Mouse (Mus musculus): Measurements from ENCODE around the gene Bmpr1a. TPM values are rescaled to one million over a fixed set of nuclear protein-coding genes. Genes with fewer than 3 reads are reported as not detected.

The Bmpr1a gene
- polyA plus RNA-seq, 1 experiment from 2014 or later, result 25.7 TPM

GRCm38 (mm10) chr14:34449807-34450206, 53.3 kb downstream of the Bmpr1a start:
- WGBS, result 45% methylated on average over 9 of the region's 9 CpGs
- Histone ChIP-seq H3K4me3 (replicated peaks; ENCODE audit: low read length) (no peak overlapping the region), H3K36me3 (replicated peaks; ENCODE audit: control insufficient read depth, insufficient read depth) (peaks cover 12% of the 10 kb centered on the region), H3K27ac (no peak overlapping the region), H3K27me3 (ENCODE audit: control insufficient read depth, insufficient read depth, low read length) (no peaks in the 10 kb centered on the region), H3K4me1 (replicated peaks; ENCODE audit: control insufficient read depth, insufficient read depth, low read length) (peaks cover 13% of the 10 kb centered on the region), H3K9ac (no peak overlapping the region), H3K9me3 (ENCODE audit: control insufficient read depth, low read length) (no peaks in the 10 kb centered on the region), H3K4me2 (replicated peaks) (no peak overlapping the region)
- DNase-seq (ENCODE audit: low spot score), result no peak
- ATAC-seq (ENCODE audit: low FRiP score), result no peak

GRCm38 (mm10) chr14:34448398-34448797, 54.7 kb downstream of the Bmpr1a start:
- DNase-seq (ENCODE audit: low spot score), result no peak

GRCm38 (mm10) chr14:34447659-34448058, 55.5 kb downstream of the Bmpr1a start:
- H3K36me3 ChIP-seq (replicated peaks; ENCODE audit: control insufficient read depth, insufficient read depth), result peaks cover 12% of the 10 kb centered on the region
- ATAC-seq (ENCODE audit: low FRiP score), result no peak
- no peaks in the 10 kb centered on the region for H3K27me3 ChIP-seq (ENCODE audit: control insufficient read depth, insufficient read depth, low read length)
- WGBS, result 65% methylated on average over 4 of the region's 4 CpGs
- H3K4me3 ChIP-seq (replicated peaks; ENCODE audit: low read length), result no peak overlapping the region
- DNase-seq (ENCODE audit: low spot score), result no peak
- H3K4me1 ChIP-seq (replicated peaks; ENCODE audit: control insufficient read depth, insufficient read depth, low read length), result no peaks in the 10 kb centered on the region
- no peak overlapping the region for H3K27ac ChIP-seq
- no peak overlapping the region for H3K4me2 ChIP-seq (replicated peaks)
- H3K9ac ChIP-seq, result no peak overlapping the region
- no peaks in the 10 kb centered on the region for H3K9me3 ChIP-seq (ENCODE audit: control insufficient read depth, low read length)

More at GRCm38 (mm10) chr14:34448398-34448797, 54.7 kb downstream of the Bmpr1a start:
- Histone ChIP-seq H3K36me3 (replicated peaks; ENCODE audit: control insufficient read depth, insufficient read depth) (peaks cover 12% of the 10 kb centered on the region), H3K4me2 (replicated peaks) (no peak overlapping the region), H3K9me3 (ENCODE audit: control insufficient read depth, low read length) (no peaks in the 10 kb centered on the region), H3K9ac (no peak overlapping the region), H3K4me3 (replicated peaks; ENCODE audit: low read length) (no peak overlapping the region), H3K27me3 (ENCODE audit: control insufficient read depth, insufficient read depth, low read length) (no peaks in the 10 kb centered on the region), H3K27ac (no peak overlapping the region), H3K4me1 (replicated peaks; ENCODE audit: control insufficient read depth, insufficient read depth, low read length) (peaks cover 3% of the 10 kb centered on the region; the same call in 1 of the 2 replicates)
- no peak for ATAC-seq (ENCODE audit: low FRiP score)

GRCm38 (mm10) chr14:34446624-34447023, 56.5 kb downstream of the Bmpr1a start:
- WGBS, result 95% methylated on average over 6 of the region's 6 CpGs
- Histone ChIP-seq H3K27ac (no peak overlapping the region), H3K27me3 (ENCODE audit: control insufficient read depth, insufficient read depth, low read length) (no peaks in the 10 kb centered on the region), H3K36me3 (replicated peaks; ENCODE audit: control insufficient read depth, insufficient read depth) (peaks cover 12% of the 10 kb centered on the region), H3K4me3 (replicated peaks; ENCODE audit: low read length) (no peak overlapping the region), H3K4me1 (replicated peaks; ENCODE audit: control insufficient read depth, insufficient read depth, low read length) (no peaks in the 10 kb centered on the region), H3K9ac (no peak overlapping the region), H3K9me3 (ENCODE audit: control insufficient read depth, low read length) (no peaks in the 10 kb centered on the region), H3K4me2 (replicated peaks) (no peak overlapping the region)
- no peak for DNase-seq (ENCODE audit: low spot score)
- no peak for ATAC-seq (ENCODE audit: low FRiP score)

DNA sequence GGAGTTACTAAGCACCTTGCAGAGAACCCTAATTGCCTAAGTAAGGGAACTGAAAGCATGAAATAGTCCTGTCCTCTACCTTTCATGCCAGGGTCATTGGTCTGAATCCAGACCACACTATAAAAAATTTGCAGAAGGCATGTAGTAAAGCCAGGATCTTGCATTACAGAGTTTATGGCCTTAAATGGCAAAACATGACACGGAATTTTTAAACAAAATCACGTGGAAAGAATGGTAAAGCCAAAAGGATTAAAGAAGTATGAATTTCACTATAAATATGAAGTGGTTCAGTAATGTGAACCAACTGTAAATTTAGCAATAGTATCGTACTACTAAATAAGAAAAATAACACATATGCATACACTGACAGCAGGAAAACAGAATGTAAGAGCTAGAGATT, 57.8 kb downstream of the Bmpr1a start:
- WGBS, result 91% methylated on average over 3 of the region's 3 CpGs
- Histone ChIP-seq H3K36me3 (replicated peaks; ENCODE audit: control insufficient read depth, insufficient read depth) (peaks cover 24% of the 10 kb centered on the region), H3K4me2 (replicated peaks) (no peak overlapping the region), H3K9me3 (ENCODE audit: control insufficient read depth, low read length) (no peaks in the 10 kb centered on the region), H3K27ac (no peak overlapping the region), H3K4me3 (replicated peaks; ENCODE audit: low read length) (no peak overlapping the region), H3K27me3 (ENCODE audit: control insufficient read depth, insufficient read depth, low read length) (no peaks in the 10 kb centered on the region), H3K4me1 (replicated peaks; ENCODE audit: control insufficient read depth, insufficient read depth, low read length) (no peaks in the 10 kb centered on the region), H3K9ac (no peak overlapping the region)
- DNase-seq (ENCODE audit: low spot score) (no peak), ATAC-seq (ENCODE audit: low FRiP score) (no peak)

- no peak overlapping the region for H3K4me2 ChIP-seq (replicated peaks)
- H3K27ac ChIP-seq, result no peak overlapping the region
- H3K27me3 ChIP-seq (ENCODE audit: control insufficient read depth, insufficient read depth, low read length), result no peaks in the 10 kb centered on the region
- DNase-seq (ENCODE audit: low spot score) (no peak), ATAC-seq (ENCODE audit: low FRiP score) (no peak)
- peaks cover 27% of the 10 kb centered on the region for H3K36me3 ChIP-seq (replicated peaks; ENCODE audit: control insufficient read depth, insufficient read depth)
- no peaks in the 10 kb centered on the region for H3K4me1 ChIP-seq (replicated peaks; ENCODE audit: control insufficient read depth, insufficient read depth, low read length)
- no peaks in the 10 kb centered on the region for H3K9me3 ChIP-seq (ENCODE audit: control insufficient read depth, low read length)
- H3K9ac ChIP-seq, result no peak overlapping the region
- H3K4me3 ChIP-seq (replicated peaks; ENCODE audit: low read length), result no peak overlapping the region
Observed at GRCm38 (mm10) chr14:34444924-34445323, 58.2 kb downstream of the Bmpr1a start.

- Histone ChIP-seq H3K27ac (no peak overlapping the region), H3K9me3 (ENCODE audit: control insufficient read depth, low read length) (no peaks in the 10 kb centered on the region), H3K4me3 (replicated peaks; ENCODE audit: low read length) (no peak overlapping the region), H3K4me2 (replicated peaks) (no peak overlapping the region), H3K27me3 (ENCODE audit: control insufficient read depth, insufficient read depth, low read length) (no peaks in the 10 kb centered on the region), H3K36me3 (replicated peaks; ENCODE audit: control insufficient read depth, insufficient read depth) (peaks cover 33% of the 10 kb centered on the region), H3K9ac (no peak overlapping the region), H3K4me1 (replicated peaks; ENCODE audit: control insufficient read depth, insufficient read depth, low read length) (no peaks in the 10 kb centered on the region)
- no peak for DNase-seq (ENCODE audit: low spot score)
- ATAC-seq (ENCODE audit: low FRiP score), result no peak
- 76% methylated on average over 5 of the region's 5 CpGs for WGBS
Observed at GRCm38 (mm10) chr14:34444368-34444767, 58.8 kb downstream of the Bmpr1a start.

GRCm38 (mm10) chr14:34442531-34442930, 60.6 kb downstream of the Bmpr1a start:
- DNase-seq (ENCODE audit: low spot score) (peak; percentile 33), ATAC-seq (ENCODE audit: low FRiP score) (no peak)
- no peak overlapping the region for H3K4me3 ChIP-seq (replicated peaks; ENCODE audit: low read length)
- no peaks in the 10 kb centered on the region for H3K9me3 ChIP-seq (ENCODE audit: control insufficient read depth, low read length)
- no peaks in the 10 kb centered on the region for H3K27me3 ChIP-seq (ENCODE audit: control insufficient read depth, insufficient read depth, low read length)
- H3K9ac ChIP-seq, result no peak overlapping the region
- no peak overlapping the region for H3K4me2 ChIP-seq (replicated peaks)
- no peak overlapping the region for H3K27ac ChIP-seq
- WGBS, result 31% methylated on average over 4 of the region's 4 CpGs
- no peaks in the 10 kb centered on the region for H3K4me1 ChIP-seq (replicated peaks; ENCODE audit: control insufficient read depth, insufficient read depth, low read length)
- H3K36me3 ChIP-seq (replicated peaks; ENCODE audit: control insufficient read depth, insufficient read depth), result peaks cover 30% of the 10 kb centered on the region

DNA sequence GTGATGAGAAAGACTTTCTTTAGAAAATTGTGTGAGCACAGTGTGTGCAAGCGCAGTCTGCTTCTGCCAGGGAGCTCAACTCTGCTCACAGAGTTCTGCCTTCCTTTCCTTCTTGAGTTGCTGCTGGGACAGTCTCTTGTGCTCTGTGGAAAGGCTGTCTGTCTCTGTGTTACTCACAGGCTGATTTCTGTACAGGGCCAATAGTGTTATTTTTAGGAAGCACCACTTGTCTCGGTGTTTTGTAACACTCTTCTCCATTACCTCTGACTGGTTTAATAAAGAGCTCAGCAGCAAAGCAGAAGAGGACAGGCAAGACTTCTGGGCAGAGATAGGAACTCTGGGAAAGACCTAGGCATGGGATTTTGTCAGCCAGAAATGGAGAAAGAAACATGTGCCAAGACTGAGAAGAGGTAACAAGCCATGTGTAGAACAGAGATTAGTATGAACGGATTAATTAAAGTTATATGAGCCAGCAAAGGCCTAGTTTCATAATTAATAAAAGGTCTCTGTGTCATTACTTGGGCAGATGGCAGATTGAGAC, 62.5 kb downstream of the Bmpr1a start:
- H3K27me3 ChIP-seq (ENCODE audit: control insufficient read depth, insufficient read depth, low read length), result no peaks in the 10 kb centered on the region
- WGBS, result 92% methylated on average over 3 of the region's 3 CpGs
- no peaks in the 10 kb centered on the region for H3K9me3 ChIP-seq (ENCODE audit: control insufficient read depth, low read length)
- no peak for DNase-seq (ENCODE audit: low spot score)
- no peak overlapping the region for H3K4me3 ChIP-seq (replicated peaks; ENCODE audit: low read length)
- no peaks in the 10 kb centered on the region for H3K4me1 ChIP-seq (replicated peaks; ENCODE audit: control insufficient read depth, insufficient read depth, low read length)
- no peak overlapping the region for H3K9ac ChIP-seq
- no peak overlapping the region for H3K4me2 ChIP-seq (replicated peaks)
- no peak overlapping the region for H3K27ac ChIP-seq
- ATAC-seq (ENCODE audit: low FRiP score), result no peak
- H3K36me3 ChIP-seq (replicated peaks; ENCODE audit: control insufficient read depth, insufficient read depth), result peaks cover 22% of the 10 kb centered on the region

- Histone ChIP-seq H3K27me3 (ENCODE audit: control insufficient read depth, insufficient read depth, low read length) (no peaks in the 10 kb centered on the region), H3K4me2 (replicated peaks) (no peak overlapping the region), H3K36me3 (replicated peaks; ENCODE audit: control insufficient read depth, insufficient read depth) (peaks cover 38% of the 10 kb centered on the region), H3K9me3 (ENCODE audit: control insufficient read depth, low read length) (no peaks in the 10 kb centered on the region), H3K27ac (no peak overlapping the region), H3K4me1 (replicated peaks; ENCODE audit: control insufficient read depth, insufficient read depth, low read length) (no peaks in the 10 kb centered on the region), H3K4me3 (replicated peaks; ENCODE audit: low read length) (no peak overlapping the region), H3K9ac (no peak overlapping the region)
- 90% methylated on average over 1 of the region's 1 CpGs for WGBS
- DNase-seq (ENCODE audit: low spot score), result no peak
- no peak for ATAC-seq (ENCODE audit: low FRiP score)
Observed at GRCm38 (mm10) chr14:34429069-34429468, 74.1 kb downstream of the Bmpr1a start.

Data from hindbrain, embryonic 14.5 days (tissue).